ENCODE assay signal across 10 mouse cellular contexts in the genomic region with DNA sequence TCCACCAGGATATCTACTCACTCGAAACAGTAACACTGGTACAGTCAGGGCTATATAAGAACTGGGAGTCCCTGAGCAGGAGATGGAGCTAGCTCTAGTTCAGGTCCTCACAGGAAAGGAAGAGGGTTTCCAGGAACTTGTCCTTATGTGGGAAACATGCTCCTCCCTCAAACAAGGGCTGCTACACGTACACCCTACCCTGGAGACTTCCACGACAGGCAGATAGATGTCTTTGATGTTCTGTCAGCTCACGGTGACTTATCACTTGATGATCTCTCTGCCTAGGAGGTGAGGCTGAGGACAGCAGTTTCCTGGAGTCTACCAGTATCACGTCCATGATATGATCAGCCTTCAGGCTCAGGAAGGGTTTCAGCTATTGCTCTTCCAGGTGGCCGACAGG.
"Had no signal": no experiment of that assay in that cellular context is flagged by ENCODE, and none has a peak within 500 bp of the region (broad histone marks: within the 10 kb centered on the region; RNA-seq: fewer than 3 reads in every experiment).

No protein-coding gene starts in this region.

- ATAC-seq: liver, postnatal 0 days; lung, postnatal 0 days; midbrain, embryonic 16.5 days had no signal

- DNase-seq: kidney, adult 2 months; kidney, postnatal 25 days; layer of hippocampus, adult 9-11 months; liver, postnatal 0 days; lung, embryonic 14.5 days; lung, postnatal 36 days; thymus, adult 18-20 months; thymus, postnatal 25 days had no signal
